Mouse (Mus musculus) lung, embryonic 14.5 days (tissue): ENCODE measurements at regions not wholly inside any gene's neighbourhood (a gene's known extent, or its start where the extent isn't known, plus 50 kb on each side); places are given as distances from the start of the nearest gene placed in this dataset.
A peak's percentile ranks its signal among the peaks of the same experiment; 100 is the strongest.

ENCODE experiments used
- ATAC-seq: fragments of 200-750 bp; cut with Nextera tagmentation; 2 replicates; pipeline ENCODE4 v1.8.0; 2017; ENCODE audit warnings: mild to moderate bottlenecking, moderate TSS enrichment, moderate library complexity; ENCODE audit not compliant: insufficient read depth
- DNase-seq: peaks from one replicate; pipeline ENCODE4 v3.0.0-alpha.2; 2015
- H3K27ac ChIP-seq: fragments of 300-500 bp; sonication (generic); 2 replicates; pipeline ENCODE4 v1.5.1; 2014; ENCODE audit warnings: low read depth, mild to moderate bottlenecking, moderate library complexity
- H3K27me3 ChIP-seq: fragments of 300-500 bp; sonication (generic); 2 replicates; pipeline ENCODE4 v1.6.1; 2014; ENCODE audit warnings: low read length, control low read depth; ENCODE audit not compliant: insufficient read depth
- H3K36me3 ChIP-seq: fragments of 300-500 bp; sonication (generic); 2 replicates; pipeline ENCODE4 v1.6.1; 2014; ENCODE audit warnings: control low read depth; ENCODE audit not compliant: insufficient read depth
- H3K4me1 ChIP-seq: fragments of 300-500 bp; sonication (generic); 2 replicates; pipeline ENCODE4 v1.6.1; 2014; ENCODE audit warnings: antibody characterized with exemption, control low read depth; ENCODE audit not compliant: insufficient read depth
- H3K4me2 ChIP-seq: fragments of 300-500 bp; sonication (generic); 2 replicates; pipeline ENCODE4 v1.6.1; 2014; ENCODE audit warnings: mild to moderate bottlenecking
- H3K4me3 ChIP-seq: fragments of 300-500 bp; sonication (generic); 2 replicates; pipeline ENCODE4 v1.5.1; 2014; ENCODE audit warnings: low read depth, low read length
- H3K9ac ChIP-seq: fragments of 300-500 bp; sonication (generic); 2 replicates; pipeline ENCODE4 v1.6.1; 2014
- H3K9me3 ChIP-seq: fragments of 300-500 bp; sonication (generic); 2 replicates; pipeline ENCODE4 v1.6.1; 2016; ENCODE audit warnings: low read depth, low read length, control low read depth
- CTCF ChIP-seq: IDR thresholded peaks from 2 replicates; pipeline ENCODE4 v1.5.1; 2016; ENCODE audit warnings: antibody characterized with exemption, low read depth
- WGBS: fragments of 180-500 bp; shearing (Covaris S2); extraction: QIAGEN DNeasy Blood & Tissue Kit; methylation state at CpG from one replicate; pipeline ENCODE4 v1.1.7; 2014; 5-methylcytosine and 5-hydroxymethylcytosine counted together

- no peak for ATAC-seq
Measured at GRCm38 (mm10) chr12:110154225-110154962, 124.5 kb upstream of the Dio3 start.

GRCm38 (mm10) chr12:110154963-110155325 is 123.9 kb upstream of the Dio3 start:
- Histone ChIP-seq H3K4me2 (no peak overlapping the region), H3K27me3 (no peaks in the 10 kb centered on the region), H3K9ac (no peak overlapping the region), H3K36me3 (no peaks in the 10 kb centered on the region), H3K27ac (no peak overlapping the region), H3K9me3 (no peaks in the 10 kb centered on the region), H3K4me1 (no peaks in the 10 kb centered on the region; the same call in 1 of the 2 replicates), H3K4me3 (no peak overlapping the region)
- no peak for DNase-seq
- ATAC-seq = no peak; the same call in 1 of the 2 replicates
- 58% methylated on average over 4 of the region's 4 CpGs for WGBS
- TF ChIP-seq CTCF = no peak

More at GRCm38 (mm10) chr12:110154225-110154962, 124.5 kb upstream of the Dio3 start:
- Histone ChIP-seq H3K9me3 (no peaks in the 10 kb centered on the region), H3K4me2 (no peak overlapping the region), H3K36me3 (no peaks in the 10 kb centered on the region), H3K4me1 (no peaks in the 10 kb centered on the region; the same call in 1 of the 2 replicates), H3K9ac (no peak overlapping the region), H3K27ac (no peak overlapping the region), H3K4me3 (no peak overlapping the region), H3K27me3 (no peaks in the 10 kb centered on the region)
- peak; percentile 5; the same call in 1 of the 2 replicates for TF ChIP-seq CTCF
- no peak for DNase-seq
- WGBS = 85% methylated on average over 8 of the region's 8 CpGs

GRCm38 (mm10) chr12:110156441-110156840 is 122.4 kb upstream of the Dio3 start:
- Histone ChIP-seq H3K9me3 (no peaks in the 10 kb centered on the region), H3K4me2 (no peak overlapping the region), H3K4me1 (no peaks in the 10 kb centered on the region; the same call in 1 of the 2 replicates), H3K4me3 (no peak overlapping the region), H3K36me3 (no peaks in the 10 kb centered on the region), H3K27ac (no peak overlapping the region), H3K27me3 (no peaks in the 10 kb centered on the region), H3K9ac (no peak overlapping the region)
- ATAC-seq (no peak), DNase-seq (no peak)
- WGBS = 24% methylated on average over 8 of the region's 8 CpGs
- TF ChIP-seq CTCF = no peak

GRCm38 (mm10) chr12:110157998-110158747 is 120.7 kb upstream of the Dio3 start:
- H3K27ac ChIP-seq = no peak overlapping the region
- no peak overlapping the region for H3K9ac ChIP-seq
- H3K27me3 ChIP-seq = no peaks in the 10 kb centered on the region
- no peak overlapping the region for H3K4me2 ChIP-seq
- DNase-seq (no peak), ATAC-seq (no peak)
- no peaks in the 10 kb centered on the region for H3K9me3 ChIP-seq
- no peaks in the 10 kb centered on the region for H3K36me3 ChIP-seq
- WGBS = 77% methylated on average over 16 of the region's 16 CpGs
- H3K4me3 ChIP-seq = no peak overlapping the region
- H3K4me1 ChIP-seq = no peaks in the 10 kb centered on the region; the same call in 1 of the 2 replicates
- no peak for TF ChIP-seq CTCF

GRCm38 (mm10) chr12:110161306-110161705 is 117.6 kb upstream of the Dio3 start:
- no peak for DNase-seq
- H3K9ac ChIP-seq = no peak overlapping the region
- H3K4me2 ChIP-seq = no peak overlapping the region
- no peak for TF ChIP-seq CTCF
- H3K27ac ChIP-seq = no peak overlapping the region
- no peaks in the 10 kb centered on the region for H3K36me3 ChIP-seq
- no peaks in the 10 kb centered on the region; the same call in 1 of the 2 replicates for H3K4me1 ChIP-seq
- ATAC-seq = no peak
- H3K9me3 ChIP-seq = no peaks in the 10 kb centered on the region
- no peaks in the 10 kb centered on the region for H3K27me3 ChIP-seq
- 83% methylated on average over 4 of the region's 4 CpGs for WGBS
- no peak overlapping the region for H3K4me3 ChIP-seq

GRCm38 (mm10) chr12:110165462-110165861 is 113.4 kb upstream of the Dio3 start:
- no peak overlapping the region for H3K4me3 ChIP-seq
- H3K4me2 ChIP-seq = no peak overlapping the region
- no peak for ATAC-seq
- no peak for DNase-seq
- H3K27me3 ChIP-seq = no peaks in the 10 kb centered on the region
- no peaks in the 10 kb centered on the region for H3K9me3 ChIP-seq
- no peak overlapping the region for H3K27ac ChIP-seq
- no peak for TF ChIP-seq CTCF
- no peaks in the 10 kb centered on the region for H3K36me3 ChIP-seq
- no peaks in the 10 kb centered on the region for H3K4me1 ChIP-seq
- H3K9ac ChIP-seq = no peak overlapping the region
- WGBS = 76% methylated on average over 13 of the region's 13 CpGs

- no peak for ATAC-seq
- DNase-seq = no peak
- WGBS = 78% methylated on average over 4 of the region's 4 CpGs
- Histone ChIP-seq H3K9ac (no peak overlapping the region), H3K9me3 (no peaks in the 10 kb centered on the region), H3K27me3 (no peaks in the 10 kb centered on the region), H3K36me3 (no peaks in the 10 kb centered on the region), H3K4me2 (no peak overlapping the region), H3K4me1 (no peaks in the 10 kb centered on the region), H3K4me3 (no peak overlapping the region), H3K27ac (no peak overlapping the region)
- no peak for TF ChIP-seq CTCF
Measured at GRCm38 (mm10) chr12:110168407-110168806, 110.5 kb upstream of the Dio3 start.
